Mouse (Mus musculus): Measurements from ENCODE around the gene Padi2.

Gene Padi2

GRCm38 (mm10) chr4:140925648-140926047 lies 19.5 kb downstream of the Padi2 start:
- no peak for DNase-seq

- no peak for DNase-seq
These were observed 22.2 kb downstream of the Padi2 start for GRCm38 (mm10) chr4:140928349-140928748.

- no peak for DNase-seq
These were observed 23.6 kb downstream of the Padi2 start for GRCm38 (mm10) chr4:140929745-140930144.

- DNase-seq: no peak
These were observed 24.8 kb downstream of the Padi2 start for GRCm38 (mm10) chr4:140930900-140931470.

GRCm38 (mm10) chr4:140935643-140936042 lies 29.5 kb downstream of the Padi2 start:
- no peak for DNase-seq

- peak; percentile 67 to 76 for DNase-seq
These were observed 38.2 kb downstream of the Padi2 start for GRCm38 (mm10) chr4:140944356-140944755.

- peak; percentile 69 to 71 for DNase-seq
These were observed 38.9 kb downstream of the Padi2 start for GRCm38 (mm10) chr4:140944961-140945442.

- no peak for DNase-seq
These were observed 39.4 kb downstream of the Padi2 start for GRCm38 (mm10) chr4:140945571-140945970.

- no peak for DNase-seq
These were observed 39.9 kb downstream of the Padi2 start for GRCm38 (mm10) chr4:140946048-140946447.

GRCm38 (mm10) chr4:140946580-140947205 lies 40.5 kb downstream of the Padi2 start:
- no peak for DNase-seq

GRCm38 (mm10) chr4:140947487-140948440 lies 41.6 kb downstream of the Padi2 start:
- DNase-seq: no peak

- DNase-seq: peak in 1 of 2 experiments; percentile 43
These were observed 42.3 kb downstream of the Padi2 start for GRCm38 (mm10) chr4:140948481-140948880.

GRCm38 (mm10) chr4:140949052-140949451 lies 42.9 kb downstream of the Padi2 start:
- peak; percentile 38 to 56 for DNase-seq

- DNase-seq: no peak
These were observed 43.5 kb downstream of the Padi2 start for GRCm38 (mm10) chr4:140949616-140950015.

GRCm38 (mm10) chr4:140950574-140950973 lies 44.4 kb downstream of the Padi2 start:
- no peak for DNase-seq

GRCm38 (mm10) chr4:140951861-140952641 lies 45.9 kb downstream of the Padi2 start:
- peak; percentile 51 to 52 for DNase-seq

GRCm38 (mm10) chr4:140957131-140957702 lies 51.1 kb downstream of the Padi2 start:
- no peak for DNase-seq

- peak; percentile 62 to 85 for DNase-seq
These were observed 51.6 kb downstream of the Padi2 start for GRCm38 (mm10) chr4:140957725-140958124.

- no peak for DNase-seq
These were observed 52.2 kb downstream of the Padi2 start for GRCm38 (mm10) chr4:140958319-140958718.

- no peak for DNase-seq
These were observed 53.1 kb downstream of the Padi2 start for GRCm38 (mm10) chr4:140959128-140959679.

- DNase-seq: no peak
These were observed 53.8 kb downstream of the Padi2 start for GRCm38 (mm10) chr4:140959715-140960479.

All from spleen, adult 18-20 months (tissue).